Mouse (Mus musculus) heart, postnatal 0 days (tissue): ENCODE measurements around the gene Eif4g2.

Experiments
- CTCF ChIP-seq: IDR thresholded peaks from 2 replicates; pipeline ENCODE4 v1.5.1; 2016; ENCODE audit warnings: antibody characterized with exemption, control low read depth, low read depth
- EP300 ChIP-seq: IDR thresholded peaks from 2 replicates; pipeline ENCODE4 v1.6.1; 2016; ENCODE audit warnings: antibody characterized with exemption, low read depth

- no peak for TF ChIP-seq EP300
- TF ChIP-seq CTCF, result no peak
Observed at GRCm38 (mm10) chr7:111080876-111081275, 2.0 kb downstream of the Eif4g2 start.
